Mouse (Mus musculus) heart, embryonic 13.5 days (tissue): ENCODE data around the gene Llph. TPM values are rescaled to one million over a fixed set of nuclear protein-coding genes. Genes with fewer than 3 reads are reported as not detected.

Source experiments
- ATAC-seq: fragments of 200-750 bp; cut with Nextera tagmentation; 2 replicates; pipeline ENCODE4 v1.8.0; 2017; ENCODE audit warnings: moderate TSS enrichment; ENCODE audit not compliant: insufficient number of reproducible peaks, low FRiP score, low TSS enrichment; ENCODE audit errors: extremely low read depth
- H3K27ac ChIP-seq: fragments of 300-500 bp; sonication (generic); replicated peaks from 2 replicates; pipeline ENCODE4 v1.5.1; 2015; ENCODE audit warnings: moderate library complexity, mild to moderate bottlenecking, inconsistent platforms
- H3K27me3 ChIP-seq: fragments of 300-500 bp; sonication (generic); replicated peaks from 2 replicates; pipeline ENCODE4 v1.6.1; 2015; ENCODE audit warnings: mild to moderate bottlenecking, inconsistent platforms
- H3K36me3 ChIP-seq: fragments of 300-500 bp; sonication (generic); 2 replicates; pipeline ENCODE4 v1.6.1; 2015; ENCODE audit warnings: mild to moderate bottlenecking, inconsistent platforms
- H3K4me1 ChIP-seq: fragments of 300-500 bp; sonication (generic); 2 replicates; pipeline ENCODE4 v1.6.1; 2015; ENCODE audit warnings: inconsistent platforms
- H3K4me2 ChIP-seq: fragments of 300-500 bp; sonication (generic); 2 replicates; pipeline ENCODE4 v1.6.1; 2015; ENCODE audit warnings: inconsistent platforms, mild to moderate bottlenecking, moderate library complexity
- H3K4me3 ChIP-seq: fragments of 300-500 bp; sonication (generic); 2 replicates; pipeline ENCODE4 v1.5.1; 2015; ENCODE audit warnings: moderate library complexity, mild to moderate bottlenecking, inconsistent platforms
- H3K9ac ChIP-seq: fragments of 300-500 bp; sonication (generic); 2 replicates; pipeline ENCODE4 v1.6.1; 2015; ENCODE audit warnings: inconsistent platforms, mild to moderate bottlenecking, moderate library complexity
- H3K9me3 ChIP-seq: fragments of 300-500 bp; sonication (generic); 2 replicates; pipeline ENCODE4 v1.6.1; 2016; ENCODE audit warnings: inconsistent platforms
- WGBS: fragments of 180-500 bp; shearing (Covaris S2); methylation state at CpG from one replicate; pipeline ENCODE4 v1.1.7; 2015; ENCODE audit warnings: mixed read lengths; 5-methylcytosine and 5-hydroxymethylcytosine counted together
- polyA plus RNA-seq: library from polyadenylated mRNA; unstranded; fragments of >200 nt; fragmentation: Nextera tagmentation; extraction: Ambion mirVana; gene quantifications from 2 replicates; pipeline ENCODE4 v1.2.1, GENCODE M21; 2015

Llph gene
- 25.9 and 28.0 TPM in 2 replicates for polyA plus RNA-seq

DNA sequence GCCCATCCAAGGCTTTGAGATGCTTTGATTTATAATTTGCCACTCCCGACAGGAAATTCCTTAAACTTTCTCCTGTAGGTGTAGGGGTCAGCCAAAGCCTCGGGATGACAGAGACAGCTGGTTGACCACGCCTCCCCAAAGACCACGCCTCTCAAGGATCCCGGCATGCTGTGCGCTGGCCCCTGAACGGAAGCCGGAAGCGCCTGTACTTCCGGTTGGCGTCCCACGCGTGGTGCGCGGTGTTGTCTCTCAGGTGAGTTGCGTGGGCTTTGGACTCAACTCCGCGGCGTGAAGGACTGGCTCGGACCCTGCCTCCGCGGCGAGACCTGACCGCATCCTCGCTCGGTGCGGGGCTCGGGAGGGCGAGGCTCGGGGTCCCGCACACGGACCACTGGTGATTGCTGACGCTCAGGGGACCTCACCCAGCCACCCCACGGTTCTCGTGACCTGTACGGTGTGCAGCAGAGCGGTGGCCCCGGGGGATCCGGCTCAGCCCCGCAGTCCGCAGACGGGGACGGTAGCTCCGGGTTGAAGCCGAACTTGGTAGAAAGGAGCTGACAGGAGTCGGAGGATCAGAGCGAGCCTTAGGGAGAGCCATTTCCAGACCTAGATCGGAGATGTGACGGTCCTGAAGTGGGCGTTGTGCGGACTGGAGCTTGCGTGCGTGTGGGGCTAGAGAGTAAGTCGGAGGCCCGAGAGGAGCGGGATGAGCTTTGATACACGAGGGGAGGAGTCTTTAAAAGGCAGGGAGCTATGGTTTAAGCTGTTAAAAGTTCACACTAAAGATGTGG, at the start of gene Llph:
Gene Llph, plus strand, starts transcription at position 200 of the 791 bp plus-strand sequence.
- peaks cover 50% of the 10 kb centered on the region for H3K36me3 ChIP-seq

GRCm38 (mm10) chr10:120182887-120183286, 44.0 kb upstream of the Llph start:
- WGBS = 78% methylated on average over 1 of the region's 1 CpGs
- H3K4me3 ChIP-seq = no peak overlapping the region
- no peak overlapping the region for H3K9ac ChIP-seq
- H3K27me3 ChIP-seq = no peaks in the 10 kb centered on the region
- no peaks in the 10 kb centered on the region for H3K4me1 ChIP-seq
- no peak overlapping the region for H3K4me2 ChIP-seq
- H3K9me3 ChIP-seq = 0 out of 2 replicates have a peak, but pooled peaks cover 3% of the 10 kb centered on the region
- ATAC-seq = no peak
- no peaks in the 10 kb centered on the region for H3K36me3 ChIP-seq
- H3K27ac ChIP-seq = no peak overlapping the region

More for the DNA sequence above, at the start of gene Llph:
- Histone ChIP-seq H3K9ac (peak within 1 kb of the TSS; percentile 91), H3K4me3 (peak within 1 kb of the TSS; percentile 97), H3K27me3 (no peaks in the 10 kb centered on the region), H3K4me2 (peak within 1 kb of the TSS; percentile 97), H3K9me3 (no peaks in the 10 kb centered on the region), H3K4me1 (peaks cover 19% of the 10 kb centered on the region), H3K27ac (peak within 1 kb of the TSS; percentile 29; the same call in 1 of the 2 replicates)
- under 1% methylated on average over 57 of the region's 57 CpGs for WGBS
- ATAC-seq = peak; percentile 93

- WGBS = 72% methylated on average over 2 of the region's 2 CpGs
These were observed 43.5 kb upstream of the Llph start for GRCm38 (mm10) chr10:120183342-120183741.

GRCm38 (mm10) chr10:120188513-120188912, 38.4 kb upstream of the Llph start:
- Histone ChIP-seq H3K9ac (no peak overlapping the region), H3K4me3 (no peak overlapping the region), H3K4me2 (no peak overlapping the region), H3K9me3 (no peaks in the 10 kb centered on the region), H3K4me1 (0 out of 2 replicates have a peak, but pooled peaks cover 4% of the 10 kb centered on the region), H3K36me3 (no peaks in the 10 kb centered on the region), H3K27ac (no peak overlapping the region), H3K27me3 (no peaks in the 10 kb centered on the region)
- WGBS = 50% methylated on average over 2 of the region's 2 CpGs
- ATAC-seq = no peak

More at GRCm38 (mm10) chr10:120183342-120183741, 43.5 kb upstream of the Llph start:
- no peak overlapping the region for H3K9ac ChIP-seq
- ATAC-seq = no peak
- no peak overlapping the region for H3K4me2 ChIP-seq
- H3K4me1 ChIP-seq = no peaks in the 10 kb centered on the region
- 0 out of 2 replicates have a peak, but pooled peaks cover 3% of the 10 kb centered on the region for H3K9me3 ChIP-seq
- no peaks in the 10 kb centered on the region for H3K27me3 ChIP-seq
- H3K27ac ChIP-seq = no peak overlapping the region
- no peaks in the 10 kb centered on the region for H3K36me3 ChIP-seq
- H3K4me3 ChIP-seq = no peak overlapping the region

DNA sequence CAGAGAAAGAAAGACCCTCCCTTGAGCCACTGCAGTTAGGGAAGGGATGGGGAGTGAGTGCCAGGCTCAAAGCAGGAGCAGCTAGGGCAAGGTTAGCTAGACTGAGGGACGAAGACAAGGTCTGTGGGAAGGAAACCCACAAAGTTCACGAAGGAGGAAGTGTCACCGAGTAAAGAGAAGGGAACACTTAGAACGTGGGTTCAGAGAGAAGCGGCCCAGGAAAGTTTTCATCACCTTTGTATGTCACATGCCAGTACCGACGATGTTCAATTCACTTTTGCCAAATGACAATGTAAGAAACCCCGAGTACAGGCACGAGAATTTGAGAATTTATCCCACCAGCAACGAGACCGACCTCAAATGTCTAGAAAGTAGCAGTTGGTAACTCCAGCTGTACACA, 37.6 kb upstream of the Llph start:
- Histone ChIP-seq H3K9me3 (no peaks in the 10 kb centered on the region), H3K36me3 (no peaks in the 10 kb centered on the region), H3K9ac (no peak overlapping the region), H3K4me2 (no peak overlapping the region), H3K4me3 (no peak overlapping the region), H3K27ac (no peak overlapping the region), H3K27me3 (no peaks in the 10 kb centered on the region), H3K4me1 (0 out of 2 replicates have a peak, but pooled peaks cover 4% of the 10 kb centered on the region)
- ATAC-seq = no peak
- WGBS = 61% methylated on average over 11 of the region's 11 CpGs

DNA sequence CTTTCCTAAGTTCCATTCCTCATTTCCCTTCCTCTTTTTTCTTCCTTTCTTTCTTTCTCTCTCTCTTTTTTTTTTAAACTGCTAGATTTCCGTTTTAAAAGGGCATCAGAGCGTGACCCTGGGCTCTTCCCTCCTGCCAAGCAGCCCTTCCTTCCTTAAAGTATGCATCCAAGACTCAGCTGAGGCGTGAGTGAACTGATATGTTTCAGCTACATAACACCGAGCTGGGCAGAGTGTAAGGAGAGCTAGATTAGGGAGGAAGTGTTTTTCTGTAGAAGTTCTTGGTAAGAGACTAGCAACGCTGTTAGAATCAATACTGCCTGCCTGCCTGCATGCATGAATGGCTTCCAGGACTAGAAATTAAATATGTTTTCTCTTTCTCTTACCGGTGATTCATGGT, 37.1 kb upstream of the Llph start:
- no peaks in the 10 kb centered on the region for H3K27me3 ChIP-seq
- H3K9ac ChIP-seq = no peak overlapping the region
- H3K9me3 ChIP-seq = no peaks in the 10 kb centered on the region
- H3K4me1 ChIP-seq = 0 out of 2 replicates have a peak, but pooled peaks cover 4% of the 10 kb centered on the region
- H3K4me2 ChIP-seq = no peak overlapping the region
- H3K27ac ChIP-seq = no peak overlapping the region
- no peaks in the 10 kb centered on the region for H3K36me3 ChIP-seq
- no peak overlapping the region for H3K4me3 ChIP-seq
- no peak for ATAC-seq
- 36% methylated on average over 6 of the region's 6 CpGs for WGBS

DNA sequence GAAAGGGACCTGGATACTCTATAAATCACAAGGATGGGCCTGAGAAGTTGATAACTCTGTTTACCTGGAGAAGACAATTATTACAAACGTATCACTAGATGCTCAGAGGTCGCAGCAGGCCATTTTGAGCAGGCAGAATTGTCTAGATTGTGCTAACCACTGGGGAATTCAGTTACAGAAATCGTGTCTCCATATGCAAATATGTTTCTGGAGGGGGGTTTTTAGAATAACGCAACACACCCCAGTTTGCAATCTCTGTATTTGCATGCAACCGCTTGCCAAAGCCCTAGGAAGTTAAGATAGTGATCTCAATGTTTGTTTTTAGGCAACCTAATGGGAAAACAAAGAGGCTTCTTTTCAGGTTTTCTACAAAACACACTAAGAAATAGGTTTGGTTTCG, 35.7 kb upstream of the Llph start:
- no peak overlapping the region for H3K4me3 ChIP-seq
- no peaks in the 10 kb centered on the region for H3K9me3 ChIP-seq
- H3K27me3 ChIP-seq = no peaks in the 10 kb centered on the region
- H3K9ac ChIP-seq = no peak overlapping the region
- no peak for ATAC-seq
- H3K4me1 ChIP-seq = 0 out of 2 replicates have a peak, but pooled peaks cover 4% of the 10 kb centered on the region
- WGBS = 75% methylated on average over 6 of the region's 6 CpGs
- no peak overlapping the region for H3K4me2 ChIP-seq
- H3K27ac ChIP-seq = no peak overlapping the region
- no peaks in the 10 kb centered on the region for H3K36me3 ChIP-seq

- H3K9me3 ChIP-seq = no peaks in the 10 kb centered on the region
- no peak overlapping the region for H3K4me3 ChIP-seq
- ATAC-seq = no peak
- no peak overlapping the region for H3K4me2 ChIP-seq
- no peak overlapping the region for H3K27ac ChIP-seq
- H3K27me3 ChIP-seq = peaks cover 3% of the 10 kb centered on the region; the same call in 1 of the 2 replicates
- H3K9ac ChIP-seq = no peak overlapping the region
- H3K36me3 ChIP-seq = no peaks in the 10 kb centered on the region
- 0 out of 2 replicates have a peak, but pooled peaks cover 4% of the 10 kb centered on the region for H3K4me1 ChIP-seq
- WGBS = 81% methylated on average over 4 of the region's 4 CpGs
These were observed 34.6 kb upstream of the Llph start for GRCm38 (mm10) chr10:120192278-120192677.

- no peaks in the 10 kb centered on the region for H3K36me3 ChIP-seq
- H3K4me3 ChIP-seq = no peak overlapping the region
- peaks cover 11% of the 10 kb centered on the region; the same call in 1 of the 2 replicates for H3K27me3 ChIP-seq
- no peak overlapping the region for H3K27ac ChIP-seq
- 85% methylated on average over 8 of the region's 8 CpGs for WGBS
- H3K4me2 ChIP-seq = no peak overlapping the region
- no peaks in the 10 kb centered on the region for H3K9me3 ChIP-seq
- no peak for ATAC-seq
- H3K4me1 ChIP-seq = 0 out of 2 replicates have a peak, but pooled peaks cover 4% of the 10 kb centered on the region
- H3K9ac ChIP-seq = no peak overlapping the region
These were observed 33.6 kb upstream of the Llph start for GRCm38 (mm10) chr10:120193255-120193654.

DNA sequence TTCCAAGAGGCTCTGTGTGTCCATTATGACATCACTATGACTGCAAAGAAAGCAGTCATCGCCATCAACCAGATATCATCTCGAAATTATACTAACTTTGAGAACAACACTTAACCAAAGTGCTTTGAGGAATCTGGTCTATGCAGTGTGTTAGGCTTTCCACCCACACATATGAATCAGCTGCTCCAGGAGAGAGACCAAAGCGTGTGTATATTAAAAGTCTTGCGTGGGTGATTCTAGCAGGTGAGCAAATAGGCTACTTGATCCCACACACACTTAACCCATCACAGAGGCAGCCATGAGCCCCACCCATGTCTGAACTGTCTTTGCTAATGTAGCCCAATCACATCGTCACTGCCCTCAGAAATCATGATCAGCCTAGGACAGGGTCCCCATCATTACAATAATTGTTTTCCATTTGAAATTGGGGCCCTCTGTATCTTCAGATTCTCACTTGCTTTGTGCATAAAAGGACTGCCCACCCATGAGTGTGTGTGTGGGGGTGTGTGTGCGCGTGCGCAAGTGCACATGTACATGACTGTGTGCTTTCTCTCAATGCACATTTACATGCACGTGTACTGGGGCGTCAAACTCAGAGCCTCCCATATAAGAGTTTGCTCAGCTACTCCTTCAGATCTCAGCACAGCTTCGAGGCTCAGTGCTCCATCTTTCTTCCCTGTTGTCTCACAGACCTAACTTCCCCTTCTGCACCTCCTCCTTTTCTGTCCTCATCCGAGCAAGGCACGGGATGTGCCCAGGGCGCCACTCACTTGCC, 29.6 kb upstream of the Llph start:
- Histone ChIP-seq H3K27ac (no peak overlapping the region), H3K4me3 (no peak overlapping the region), H3K27me3 (peaks cover 36% of the 10 kb centered on the region), H3K4me2 (no peak overlapping the region), H3K9me3 (no peaks in the 10 kb centered on the region), H3K9ac (no peak overlapping the region), H3K4me1 (peaks cover 5% of the 10 kb centered on the region; the same call in 1 of the 2 replicates), H3K36me3 (no peaks in the 10 kb centered on the region)
- WGBS = 71% methylated on average over 14 of the region's 14 CpGs
- ATAC-seq = no peak
